7 mouse cellular contexts compared by ENCODE assay signal in genomic region chr7:81572610-81573268, GRCm38 (mm10). TPM values are rescaled to one million over a fixed set of nuclear protein-coding genes. Genes with fewer than 3 reads are reported as not detected.
DNase-seq lines count a peak whose midpoint lies in the region; ATAC-seq and TF ChIP-seq lines count a peak whose summit lies in the region.

No protein-coding gene starts in this region.

- H3K27me3 ChIP-seq in spleen, adult 2 months (ENCODE audit: control insufficient read depth, insufficient read depth, low read length), result no peaks in the 10 kb centered on the region
- peaks cover 5% of the 10 kb centered on the region; the same call in 1 of the 2 replicates for H3K27me3 ChIP-seq in forebrain, embryonic 10.5 days (ENCODE audit: poor library complexity, severe bottlenecking)
- H3K27me3 ChIP-seq in limb, embryonic 14.5 days (ENCODE audit: control insufficient read depth, insufficient read depth, low read length), result no peaks in the 10 kb centered on the region

- DNase-seq in spleen, adult 2 months (ENCODE audit: low read depth in 1 of 2, low spot score in 2 of 2), result no peak
- DNase-seq in spleen, postnatal 14 days (ENCODE audit: low spot score in 2 of 2), result no peak
- no peak for DNase-seq in forebrain, embryonic 10.5 days (ENCODE audit: extremely low spot score, low spot score)
- no peak for DNase-seq in limb, embryonic 14.5 days (ENCODE audit: low spot score)
- no peak for DNase-seq in urinary bladder, postnatal 36 days (ENCODE audit: low spot score in 2 of 2)
- DNase-seq in layer of hippocampus, postnatal 10 days (ENCODE audit: low spot score in 2 of 2), result no peak
- no peak for DNase-seq in adrenal gland, postnatal 4 days (ENCODE audit: low spot score in 2 of 2)

- H3K4me3 ChIP-seq in spleen, adult 2 months (ENCODE audit: extremely low read depth, insufficient read depth, insufficient read length), result peak overlapping the region; percentile 83; the same call in 1 of the 2 replicates
- peak overlapping the region; percentile 87; the same call in 1 of the 2 replicates for H3K4me3 ChIP-seq in forebrain, embryonic 10.5 days
- no peak overlapping the region for H3K4me3 ChIP-seq in limb, embryonic 14.5 days (replicated peaks; ENCODE audit: low read length)

- no peak for TF ChIP-seq CTCF in spleen, adult 2 months (IDR thresholded peaks at IDR 0.05; ENCODE audit: extremely low read depth, insufficient read depth, insufficient read length, insufficient replicate concordance)

- TF ChIP-seq POLR2A in spleen, adult 2 months (IDR thresholded peaks at IDR 0.05; ENCODE audit: low read depth, low read length), result no peak
- TF ChIP-seq POLR2A in limb, embryonic 14.5 days (IDR thresholded peaks at IDR 0.05; ENCODE audit: borderline replicate concordance, extremely low read depth, insufficient read depth, insufficient read length), result no peak

- H3K9ac ChIP-seq in limb, embryonic 14.5 days (ENCODE audit: low read depth, low read length, severe bottlenecking), result no peak overlapping the region

- peak overlapping the region; percentile 84; the same call in 1 of the 2 replicates for H3K4me2 ChIP-seq in limb, embryonic 14.5 days (replicated peaks; ENCODE audit: low read depth, low read length, severe bottlenecking)

- H3K9me3 ChIP-seq in forebrain, embryonic 10.5 days, result no peaks in the 10 kb centered on the region
- no peaks in the 10 kb centered on the region for H3K9me3 ChIP-seq in limb, embryonic 14.5 days (ENCODE audit: control insufficient read depth, low read length)

- 60% methylated on average over 6 of the region's 6 CpGs for WGBS in spleen, adult 2 months
- WGBS in forebrain, embryonic 10.5 days, result 86% methylated on average over 6 of the region's 6 CpGs
- WGBS in limb, embryonic 14.5 days, result 79% methylated on average over 6 of the region's 6 CpGs

- peaks cover 6% of the 10 kb centered on the region for H3K36me3 ChIP-seq in spleen, adult 2 months (ENCODE audit: control insufficient read depth, insufficient read depth, low read length)
- H3K36me3 ChIP-seq in forebrain, embryonic 10.5 days (replicated peaks), result peaks cover 11% of the 10 kb centered on the region
- H3K36me3 ChIP-seq in limb, embryonic 14.5 days (ENCODE audit: control insufficient read depth, insufficient read depth, low read length), result peaks cover 10% of the 10 kb centered on the region

- no peak overlapping the region; the same call in 1 of the 2 replicates for H3K27ac ChIP-seq in spleen, adult 2 months (ENCODE audit: insufficient read depth, low read length)
- no peak overlapping the region for H3K27ac ChIP-seq in forebrain, embryonic 10.5 days
- H3K27ac ChIP-seq in limb, embryonic 14.5 days (replicated peaks; ENCODE audit: low read depth, low read length), result no peak overlapping the region

- H3K4me1 ChIP-seq in spleen, adult 2 months (ENCODE audit: control insufficient read depth, insufficient read depth, insufficient read length), result peaks cover 6% of the 10 kb centered on the region
- peaks cover 13% of the 10 kb centered on the region for H3K4me1 ChIP-seq in forebrain, embryonic 10.5 days
- peaks cover 5% of the 10 kb centered on the region for H3K4me1 ChIP-seq in limb, embryonic 14.5 days (ENCODE audit: control insufficient read depth, insufficient read depth, low read length)

- no peak for ATAC-seq in limb, embryonic 14.5 days (ENCODE audit: low FRiP score, low read depth)

RNA-seq across cellular contexts. Expression of gene Whamm, which starts 1.7 kb away (rescaled TPM):
- polyA plus RNA-seq in spleen, adult 2 months (2012; rRNA removed), result 21.4 and 34.6 TPM in 2 replicates
- polyA plus RNA-seq in forebrain, embryonic 10.5 days (2016; fragmentation: Nextera tagmentation; extraction: Ambion mirVana), result 1.8 and 3.0 TPM in 2 replicates
- 10.4 and 11.0 TPM in 2 replicates for polyA plus RNA-seq in limb, embryonic 14.5 days (2012; rRNA removed)
- polyA plus RNA-seq in limb, embryonic 14.5 days (2014; fragmentation: Nextera tagmentation; extraction: Ambion mirVana), result 5.4 and 7.5 TPM in 2 replicates
- 10 to 100 TPM; 15.3 to 19.9 TPM for total RNA-seq in layer of hippocampus, postnatal 10 days (2021)
- total RNA-seq in adrenal gland, postnatal 4 days (2021), result 10 to 100 TPM; 18.8 to 21.5 TPM

RNA-seq across cellular contexts. Expression of gene Fsd2, which starts 6.0 kb away (rescaled TPM):
- polyA plus RNA-seq in spleen, adult 2 months (2012; rRNA removed), result 0.62 and 0.72 TPM in 2 replicates
- 0.05 TPM in 2 replicates for polyA plus RNA-seq in forebrain, embryonic 10.5 days (2016; fragmentation: Nextera tagmentation; extraction: Ambion mirVana)
- polyA plus RNA-seq in limb, embryonic 14.5 days (2012; rRNA removed), result 0.68 and 0.78 TPM in 2 replicates
- polyA plus RNA-seq in limb, embryonic 14.5 days (2014; fragmentation: Nextera tagmentation; extraction: Ambion mirVana), result 0.58 and 1.3 TPM in 2 replicates
- under 1 TPM; 0.11 to 0.25 TPM for total RNA-seq in layer of hippocampus, postnatal 10 days (2021)
- 1 to 10 TPM; 2.4 to 4.5 TPM for total RNA-seq in adrenal gland, postnatal 4 days (2021)
